ENCODE assay signal across 28 mouse cellular contexts in the genomic region with DNA sequence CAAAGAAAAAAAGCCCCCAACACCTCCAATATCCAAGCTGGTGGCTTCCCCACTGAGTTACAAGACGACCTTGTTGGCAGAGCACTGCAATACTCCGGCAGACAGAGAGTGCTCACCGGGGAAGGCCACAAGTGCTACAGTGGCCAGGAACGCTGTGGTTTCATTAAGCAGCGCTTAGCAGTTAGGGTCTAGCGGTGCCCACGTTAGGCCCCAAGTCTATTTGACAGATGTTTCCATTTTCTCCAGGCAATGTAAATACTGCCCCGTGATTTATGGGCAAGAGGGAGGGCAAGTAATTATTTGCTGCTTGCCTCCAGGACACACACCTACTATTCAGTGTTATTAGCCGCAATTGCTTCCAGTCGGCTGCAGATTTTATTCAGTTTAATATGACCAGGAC. TPM values are rescaled to one million over a fixed set of nuclear protein-coding genes. Genes with fewer than 3 reads are reported as not detected.
DNase-seq lines count a peak whose midpoint lies in the region; ATAC-seq and TF ChIP-seq lines count a peak whose summit lies in the region.
"Had no signal": no experiment of that assay in that cellular context is flagged by ENCODE, and none has a peak within 500 bp of the region (broad histone marks: within the 10 kb centered on the region; RNA-seq: fewer than 3 reads in every experiment).

No protein-coding gene starts in this region.

- peaks cover 64% of the 10 kb centered on the region for H3K36me3 ChIP-seq in forebrain, embryonic 10.5 days (replicated peaks)
- peaks cover 35% of the 10 kb centered on the region; the same call in 1 of the 2 replicates for H3K36me3 ChIP-seq in forebrain, embryonic 14.5 days (ENCODE audit: control insufficient read depth, insufficient read depth, low read length)
- peaks cover 40% of the 10 kb centered on the region for H3K36me3 ChIP-seq in limb, embryonic 15.5 days
- peaks cover 84% of the 10 kb centered on the region for H3K36me3 ChIP-seq in liver, postnatal 0 days (replicated peaks; ENCODE audit: insufficient read depth, low read length)

- no peak overlapping the region for H3K4me3 ChIP-seq in forebrain, embryonic 10.5 days
- H3K4me3 ChIP-seq in forebrain, embryonic 14.5 days (ENCODE audit: low read depth, low read length): no peak overlapping the region
- no peak overlapping the region for H3K4me3 ChIP-seq in limb, embryonic 15.5 days
- H3K4me3 ChIP-seq in liver, postnatal 0 days (ENCODE audit: low read depth, low read length): no peak overlapping the region
- H3K4me3 ChIP-seq: embryonic facial prominence, embryonic 15.5 days; intestine, embryonic 15.5 days; midbrain, embryonic 13.5 days had no signal

- H3K27ac ChIP-seq in forebrain, embryonic 10.5 days: peak overlapping the region; percentile 3; the same call in 1 of the 2 replicates
- H3K27ac ChIP-seq in forebrain, embryonic 14.5 days (ENCODE audit: low read depth, low read length): no peak overlapping the region
- no peak overlapping the region for H3K27ac ChIP-seq in limb, embryonic 15.5 days
- no peak overlapping the region for H3K27ac ChIP-seq in liver, postnatal 0 days (ENCODE audit: low read depth)
- H3K27ac ChIP-seq: embryonic facial prominence, embryonic 15.5 days; intestine, embryonic 15.5 days; liver, embryonic 14.5 days; midbrain, embryonic 13.5 days had no signal

- peaks cover 16% of the 10 kb centered on the region for H3K4me1 ChIP-seq in forebrain, embryonic 10.5 days
- H3K4me1 ChIP-seq in forebrain, embryonic 14.5 days (ENCODE audit: control insufficient read depth, insufficient read depth, low read length): no peaks in the 10 kb centered on the region
- H3K4me1 ChIP-seq in limb, embryonic 15.5 days: peaks cover 23% of the 10 kb centered on the region
- H3K4me1 ChIP-seq in liver, postnatal 0 days (ENCODE audit: insufficient read depth): no peaks in the 10 kb centered on the region
- H3K4me1 ChIP-seq: embryonic facial prominence, embryonic 15.5 days; intestine, embryonic 15.5 days had no signal

- H3K27me3 ChIP-seq in forebrain, embryonic 10.5 days (ENCODE audit: poor library complexity, severe bottlenecking): 0 out of 2 replicates have a peak, but pooled peaks cover 3% of the 10 kb centered on the region
- H3K27me3 ChIP-seq in forebrain, embryonic 14.5 days (replicated peaks; ENCODE audit: control insufficient read depth, insufficient read depth, low read length): no peaks in the 10 kb centered on the region
- H3K27me3 ChIP-seq in limb, embryonic 15.5 days: no peaks in the 10 kb centered on the region
- H3K27me3 ChIP-seq in liver, postnatal 0 days (ENCODE audit: insufficient read depth, low read length): no peaks in the 10 kb centered on the region
- H3K27me3 ChIP-seq: embryonic facial prominence, embryonic 15.5 days; intestine, embryonic 15.5 days; midbrain, embryonic 13.5 days; Patski had no signal

- no peak for DNase-seq in forebrain, embryonic 10.5 days (ENCODE audit: extremely low spot score, low spot score)
- DNase-seq in forebrain, embryonic 14.5 days (ENCODE audit: low spot score): no peak
- peak; percentile 30 for DNase-seq in brain, embryonic 14.5 days (ENCODE audit: low read depth)
- DNase-seq in forelimb bud, embryonic 11.5 days (ENCODE audit: low read depth, low spot score): peak; percentile 87
- no peak for DNase-seq in liver, postnatal 0 days
- no peak for DNase-seq in heart, postnatal 4 days
- no peak for DNase-seq in testis, postnatal 14 days (ENCODE audit: low spot score)
- DNase-seq: adrenal gland, postnatal 14 days; cerebellum, adult 11-12 months; cerebellum, postnatal 36 days; heart, adult 11 months; heart, postnatal 36 days; layer of hippocampus, postnatal 36 days; right cerebral cortex, postnatal 4 days had no signal

- ATAC-seq in forebrain, embryonic 14.5 days: no peak
- ATAC-seq in limb, embryonic 15.5 days (ENCODE audit: insufficient number of reproducible peaks, low FRiP score, low TSS enrichment, low read depth): 0 out of 2 replicates have a peak, but pooled peaks have one; percentile 48
- no peak for ATAC-seq in liver, postnatal 0 days
- ATAC-seq: CD4-positive, CD25-positive, alpha-beta regulatory T cell, adult 4 months; intestine, embryonic 15.5 days; lung, postnatal 0 days; midbrain, embryonic 13.5 days; Patski had no signal

- no peak for TF ChIP-seq EP300 in liver, postnatal 0 days (IDR thresholded peaks at IDR 0.05; ENCODE audit: low read depth)

- TF ChIP-seq CTCF in brain, embryonic 14.5 days (IDR thresholded peaks at IDR 0.05; ENCODE audit: borderline replicate concordance, extremely low read depth, insufficient read depth, insufficient read length): no peak
- no peak for TF ChIP-seq CTCF in liver, postnatal 0 days (IDR thresholded peaks at IDR 0.05; ENCODE audit: low read depth)

- 71% methylated on average over 10 of the region's 10 CpGs for WGBS in forebrain, embryonic 10.5 days
- WGBS in forebrain, embryonic 14.5 days: 44% methylated on average over 10 of the region's 10 CpGs
- WGBS in limb, embryonic 15.5 days: 15% methylated on average over 10 of the region's 10 CpGs
- WGBS in liver, postnatal 0 days (ENCODE audit: insufficient replicate concordance): 77% methylated on average over 10 of the region's 10 CpGs

- no peaks in the 10 kb centered on the region for H3K9me3 ChIP-seq in forebrain, embryonic 10.5 days
- H3K9me3 ChIP-seq in forebrain, embryonic 14.5 days (replicated peaks; ENCODE audit: control insufficient read depth, low read length): no peaks in the 10 kb centered on the region
- no peaks in the 10 kb centered on the region for H3K9me3 ChIP-seq in limb, embryonic 15.5 days
- H3K9me3 ChIP-seq in liver, postnatal 0 days (ENCODE audit: low read length): no peaks in the 10 kb centered on the region
- H3K9me3 ChIP-seq: embryonic facial prominence, embryonic 15.5 days; intestine, embryonic 15.5 days; midbrain, embryonic 13.5 days had no signal

- H3K4me2 ChIP-seq in forebrain, embryonic 14.5 days (ENCODE audit: low read length): no peak overlapping the region
- no peak overlapping the region for H3K4me2 ChIP-seq in limb, embryonic 15.5 days
- no peak overlapping the region for H3K4me2 ChIP-seq in liver, postnatal 0 days (ENCODE audit: low read depth, low read length)
- H3K4me2 ChIP-seq: embryonic facial prominence, embryonic 15.5 days; intestine, embryonic 15.5 days; midbrain, embryonic 13.5 days had no signal

- TF ChIP-seq POLR2A in brain, embryonic 14.5 days (IDR thresholded peaks at IDR 0.05; ENCODE audit: borderline replicate concordance, extremely low read depth, insufficient read depth, insufficient read length, poor library complexity, severe bottlenecking): no peak

- H3K9ac ChIP-seq in forebrain, embryonic 14.5 days (ENCODE audit: low read length): no peak overlapping the region
- no peak overlapping the region for H3K9ac ChIP-seq in limb, embryonic 15.5 days
- H3K9ac ChIP-seq in liver, postnatal 0 days (replicated peaks): no peak overlapping the region
- H3K9ac ChIP-seq: embryonic facial prominence, embryonic 15.5 days; intestine, embryonic 15.5 days; liver, embryonic 14.5 days; midbrain, embryonic 13.5 days had no signal

RNA-seq across cellular contexts. Expression of a gene that starts 20.3 kb away (rescaled TPM):
- polyA plus RNA-seq in forebrain, embryonic 10.5 days (2016; fragmentation: Nextera tagmentation; extraction: Ambion mirVana): not detected in 2 replicates
- polyA plus RNA-seq in forebrain, embryonic 14.5 days (2014; fragmentation: Nextera tagmentation; extraction: Ambion mirVana): 0.31 TPM in 1 of 2 replicates, not detected in the other
- 0.10 and 0.18 TPM in 2 replicates for polyA plus RNA-seq in brain, embryonic 14.5 days (2012; rRNA removed)
- not detected in 2 replicates for polyA plus RNA-seq in limb, embryonic 15.5 days (2015; fragmentation: Nextera tagmentation; extraction: Ambion mirVana)
- not detected in 2 replicates for polyA plus RNA-seq in liver, postnatal 0 days (2015; fragmentation: Nextera tagmentation; extraction: Ambion mirVana)
- total RNA-seq in heart, postnatal 4 days (2021): not detected
- total RNA-seq: adrenal gland, postnatal 14 days; ES-E14; gastrocnemius, adult 8-10 months; heart, postnatal 36 days had no signal
- polyA plus RNA-seq: CD4-positive, CD25-positive, alpha-beta regulatory T cell, adult 4 months; embryonic facial prominence, embryonic 15.5 days; forebrain, embryonic 11.5 days; heart, embryonic 14.5 days; intestine, embryonic 15.5 days; lung, postnatal 0 days; Patski; stomach, embryonic 16.5 days had no signal

RNA-seq across cellular contexts. Expression of a gene that starts 24.9 kb away (rescaled TPM):
- polyA plus RNA-seq in forebrain, embryonic 10.5 days (2016; fragmentation: Nextera tagmentation; extraction: Ambion mirVana): 26.5 and 26.8 TPM in 2 replicates
- 19.6 and 20.0 TPM in 2 replicates for polyA plus RNA-seq in forebrain, embryonic 14.5 days (2014; fragmentation: Nextera tagmentation; extraction: Ambion mirVana)
- 37.3 and 52.9 TPM in 2 replicates for polyA plus RNA-seq in brain, embryonic 14.5 days (2012; rRNA removed)
- 31.8 and 32.7 TPM in 2 replicates for polyA plus RNA-seq in limb, embryonic 15.5 days (2015; fragmentation: Nextera tagmentation; extraction: Ambion mirVana)
- polyA plus RNA-seq in liver, postnatal 0 days (2015; fragmentation: Nextera tagmentation; extraction: Ambion mirVana): 31.6 and 37.0 TPM in 2 replicates
- total RNA-seq in heart, postnatal 4 days (2021): 10 to 100 TPM; 22.1 to 23.6 TPM

RNA-seq across cellular contexts. Expression of a gene that starts 26.6 kb away (rescaled TPM):
- 0.16 TPM in 1 of 2 replicates, not detected in the other for polyA plus RNA-seq in forebrain, embryonic 10.5 days (2016; fragmentation: Nextera tagmentation; extraction: Ambion mirVana)
- polyA plus RNA-seq in forebrain, embryonic 14.5 days (2014; fragmentation: Nextera tagmentation; extraction: Ambion mirVana): not detected in 2 replicates
- polyA plus RNA-seq in brain, embryonic 14.5 days (2012; rRNA removed): 0.08 TPM in 1 of 2 replicates, not detected in the other
- polyA plus RNA-seq in limb, embryonic 15.5 days (2015; fragmentation: Nextera tagmentation; extraction: Ambion mirVana): not detected in 2 replicates
- not detected in 2 replicates for polyA plus RNA-seq in liver, postnatal 0 days (2015; fragmentation: Nextera tagmentation; extraction: Ambion mirVana)
- total RNA-seq in heart, postnatal 4 days (2021): not detected
- total RNA-seq: adrenal gland, postnatal 14 days; ES-E14; gastrocnemius, adult 8-10 months; heart, postnatal 36 days; layer of hippocampus, postnatal 36 days; megakaryocyte progenitor cell, adult 5-6 weeks had no signal
- polyA plus RNA-seq: CD4-positive, CD25-positive, alpha-beta regulatory T cell, adult 4 months; forebrain, embryonic 11.5 days; heart, embryonic 14.5 days; intestine, embryonic 15.5 days; liver, embryonic 14.5 days; lung, postnatal 0 days; Patski; stomach, embryonic 16.5 days had no signal

RNA-seq across cellular contexts. Expression of a gene that starts 36.0 kb away (rescaled TPM):
- 2.7 and 3.9 TPM in 2 replicates for polyA plus RNA-seq in forebrain, embryonic 10.5 days (2016; fragmentation: Nextera tagmentation; extraction: Ambion mirVana)
- polyA plus RNA-seq in forebrain, embryonic 14.5 days (2014; fragmentation: Nextera tagmentation; extraction: Ambion mirVana): 3.1 and 3.9 TPM in 2 replicates
- 7.1 and 7.7 TPM in 2 replicates for polyA plus RNA-seq in brain, embryonic 14.5 days (2012; rRNA removed)
- 14.0 and 14.1 TPM in 2 replicates for polyA plus RNA-seq in limb, embryonic 15.5 days (2015; fragmentation: Nextera tagmentation; extraction: Ambion mirVana)
- 7.3 and 10.0 TPM in 2 replicates for polyA plus RNA-seq in liver, postnatal 0 days (2015; fragmentation: Nextera tagmentation; extraction: Ambion mirVana)
- total RNA-seq in heart, postnatal 4 days (2021): 1 to 10 TPM; 6.3 to 8.1 TPM

Comparison
In these comparisons a context has a peak if more than half of its experiments do, and no peak if none do; other contexts are left out.
1. DNase-seq: peak in brain, embryonic 14.5 days (single experiment) and forelimb bud, embryonic 11.5 days (single experiment); none in forebrain, embryonic 10.5 days (single experiment), forebrain, embryonic 14.5 days (single experiment), liver, postnatal 0 days (single experiment), heart, postnatal 4 days (single experiment) and testis, postnatal 14 days (single experiment).